Mouse (Mus musculus) heart, embryonic 12.5 days (tissue): ENCODE measurements around the gene Spem1. TPM values are rescaled to one million over a fixed set of nuclear protein-coding genes. Genes with fewer than 3 reads are reported as not detected.
A peak's percentile ranks its signal among the peaks of the same experiment; 100 is the strongest.

Experiments used
- ATAC-seq: fragments of 200-750 bp; cut with Nextera tagmentation; 2 replicates; pipeline ENCODE4 v1.8.0; 2017; ENCODE audit warnings: moderate TSS enrichment, moderate library complexity; ENCODE audit not compliant: insufficient number of reproducible peaks, low FRiP score
- H3K27ac ChIP-seq: fragments of 300-500 bp; sonication (generic); 2 replicates; pipeline ENCODE4 v1.5.1; 2016; ENCODE audit warnings: mild to moderate bottlenecking, moderate library complexity; ENCODE audit not compliant: poor library complexity, severe bottlenecking
- H3K27me3 ChIP-seq: fragments of 300-500 bp; sonication (generic); replicated peaks from 2 replicates; pipeline ENCODE4 v1.6.1; 2016; ENCODE audit warnings: mild to moderate bottlenecking, moderate library complexity
- H3K36me3 ChIP-seq: fragments of 300-500 bp; sonication (generic); 2 replicates; pipeline ENCODE4 v1.6.1; 2016; ENCODE audit warnings: mild to moderate bottlenecking, moderate library complexity
- H3K4me1 ChIP-seq: fragments of 300-500 bp; sonication (generic); replicated peaks from 2 replicates; pipeline ENCODE4 v1.6.1; 2016; ENCODE audit warnings: mild to moderate bottlenecking
- H3K4me2 ChIP-seq: fragments of 300-500 bp; sonication (generic); 2 replicates; pipeline ENCODE4 v1.6.1; 2016; ENCODE audit warnings: mild to moderate bottlenecking, moderate library complexity
- H3K4me3 ChIP-seq: fragments of 300-500 bp; sonication (generic); 2 replicates; pipeline ENCODE4 v1.5.1; 2016; ENCODE audit warnings: mild to moderate bottlenecking
- H3K9ac ChIP-seq: fragments of 300-500 bp; sonication (generic); 2 replicates; pipeline ENCODE4 v1.6.1; 2016; ENCODE audit warnings: mild to moderate bottlenecking, moderate library complexity
- H3K9me3 ChIP-seq: fragments of 300-500 bp; sonication (generic); replicated peaks from 2 replicates; pipeline ENCODE4 v1.6.1; 2016; ENCODE audit warnings: mild to moderate bottlenecking, moderate library complexity
- WGBS: fragments of 180-500 bp; shearing (Covaris S2); methylation state at CpG from one replicate; pipeline ENCODE4 v1.1.7; 2016; 5-methylcytosine and 5-hydroxymethylcytosine counted together
- polyA plus RNA-seq: library from polyadenylated mRNA; unstranded; fragments of >200 nt; fragmentation: Nextera tagmentation; extraction: Ambion mirVana; gene quantifications from 2 replicates; pipeline ENCODE4 v1.2.1, GENCODE M21; 2016

The Spem1 gene
- polyA plus RNA-seq, 1 experiment from 2014 or later: not detected

DNA sequence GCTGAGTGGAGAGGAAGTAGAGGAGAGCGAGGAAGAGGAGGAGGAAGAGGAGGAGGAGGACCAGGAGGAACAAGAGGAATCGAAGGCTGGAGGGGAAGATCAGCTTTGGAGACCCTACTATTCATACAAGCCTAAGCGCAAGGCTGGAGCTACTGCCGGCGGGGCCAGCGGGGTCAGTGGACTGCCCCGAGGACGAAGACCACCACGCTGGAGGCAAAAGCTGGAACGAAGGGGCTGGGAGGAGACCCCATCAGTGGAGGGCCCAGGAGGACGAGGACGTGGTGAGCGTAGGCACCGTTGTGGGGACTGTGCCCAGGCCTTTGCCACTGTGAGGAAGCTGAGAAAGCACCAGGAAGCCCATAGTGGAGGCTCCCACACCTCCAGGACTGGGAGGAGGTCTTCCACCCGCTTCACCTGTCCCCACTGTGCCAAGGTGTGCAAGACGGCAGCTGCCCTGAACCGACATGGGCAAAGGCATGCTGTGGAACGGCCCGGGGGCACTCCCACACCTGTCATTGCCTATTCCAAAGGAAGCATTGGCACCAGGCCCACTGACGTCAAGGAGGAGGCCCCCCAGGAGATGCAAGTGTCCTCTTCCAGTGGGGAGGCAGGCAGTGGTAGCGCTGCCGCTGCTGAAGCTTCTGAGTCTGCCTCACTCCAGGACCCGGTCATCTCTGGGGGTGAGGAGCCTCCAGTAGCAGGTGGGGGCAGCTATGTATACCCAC lies 43.6 kb downstream of the Spem1 start:
- 66% methylated on average over 23 of the region's 23 CpGs for WGBS
- peaks cover 21% of the 10 kb centered on the region for H3K4me1 ChIP-seq
- no peaks in the 10 kb centered on the region for H3K9me3 ChIP-seq
- no peak overlapping the region for H3K27ac ChIP-seq
- no peak; the same call in 1 of the 2 replicates for ATAC-seq
- no peak overlapping the region for H3K4me3 ChIP-seq
- H3K4me2 ChIP-seq: no peak overlapping the region
- peaks cover 21% of the 10 kb centered on the region for H3K27me3 ChIP-seq
- peaks cover 34% of the 10 kb centered on the region for H3K36me3 ChIP-seq
- no peak overlapping the region for H3K9ac ChIP-seq

GRCm38 (mm10) chr11:69777504-69778257 lies 44.3 kb downstream of the Spem1 start:
- peaks cover 21% of the 10 kb centered on the region for H3K4me1 ChIP-seq
- no peak overlapping the region for H3K4me3 ChIP-seq
- ATAC-seq: no peak; the same call in 1 of the 2 replicates
- peaks cover 34% of the 10 kb centered on the region for H3K36me3 ChIP-seq
- H3K4me2 ChIP-seq: no peak overlapping the region
- no peak overlapping the region for H3K27ac ChIP-seq
- 53% methylated on average over 26 of the region's 26 CpGs for WGBS
- H3K9ac ChIP-seq: no peak overlapping the region
- H3K27me3 ChIP-seq: peaks cover 21% of the 10 kb centered on the region
- no peaks in the 10 kb centered on the region for H3K9me3 ChIP-seq

DNA sequence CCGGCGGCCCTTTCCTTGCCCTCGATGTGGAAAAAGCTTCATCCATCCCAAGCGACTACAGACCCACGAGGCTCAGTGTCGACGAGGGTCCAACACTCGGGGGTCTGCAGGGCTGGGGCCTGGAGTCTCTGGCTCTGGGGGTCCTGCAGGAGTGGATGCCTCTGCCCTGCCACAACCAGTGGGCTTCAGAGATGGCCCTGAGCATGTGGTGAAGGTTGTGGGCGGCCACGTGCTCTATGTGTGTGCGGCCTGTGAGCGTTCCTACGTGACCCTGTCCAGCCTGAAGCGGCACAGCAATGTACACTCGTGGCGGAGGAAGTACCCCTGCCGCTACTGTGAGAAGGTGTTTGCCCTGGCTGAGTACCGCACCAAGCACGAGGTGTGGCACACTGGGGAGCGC lies 45.5 kb downstream of the Spem1 start:
- H3K4me1 ChIP-seq: peaks cover 21% of the 10 kb centered on the region
- no peak overlapping the region for H3K4me3 ChIP-seq
- H3K9ac ChIP-seq: no peak overlapping the region
- ATAC-seq: no peak; the same call in 1 of the 2 replicates
- no peak overlapping the region for H3K4me2 ChIP-seq
- no peaks in the 10 kb centered on the region for H3K9me3 ChIP-seq
- no peak overlapping the region for H3K27ac ChIP-seq
- WGBS: 78% methylated on average over 20 of the region's 20 CpGs
- peaks cover 21% of the 10 kb centered on the region for H3K27me3 ChIP-seq
- H3K36me3 ChIP-seq: peaks cover 38% of the 10 kb centered on the region

DNA sequence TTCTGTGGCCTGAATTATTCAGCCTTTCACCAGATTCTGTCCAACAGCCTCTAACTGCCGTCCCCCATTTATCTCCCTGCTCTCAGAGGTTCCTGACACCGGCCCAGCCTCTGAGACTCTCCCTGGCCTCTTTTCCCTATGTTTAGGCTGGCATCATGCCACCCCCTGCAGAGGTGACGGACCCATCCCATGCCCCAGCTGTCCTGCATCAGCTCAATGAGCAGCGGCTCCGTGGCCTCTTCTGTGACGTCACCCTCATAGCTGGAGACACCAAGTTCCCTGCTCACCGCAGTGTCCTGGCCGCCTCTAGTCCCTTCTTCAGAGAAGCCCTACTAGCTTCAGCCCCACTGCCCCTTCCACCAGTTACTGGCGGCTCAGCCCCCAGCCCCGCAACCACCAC lies 46.3 kb downstream of the Spem1 start:
- no peak for ATAC-seq
- 65% methylated on average over 10 of the region's 10 CpGs for WGBS
- H3K9ac ChIP-seq: no peak overlapping the region

DNA sequence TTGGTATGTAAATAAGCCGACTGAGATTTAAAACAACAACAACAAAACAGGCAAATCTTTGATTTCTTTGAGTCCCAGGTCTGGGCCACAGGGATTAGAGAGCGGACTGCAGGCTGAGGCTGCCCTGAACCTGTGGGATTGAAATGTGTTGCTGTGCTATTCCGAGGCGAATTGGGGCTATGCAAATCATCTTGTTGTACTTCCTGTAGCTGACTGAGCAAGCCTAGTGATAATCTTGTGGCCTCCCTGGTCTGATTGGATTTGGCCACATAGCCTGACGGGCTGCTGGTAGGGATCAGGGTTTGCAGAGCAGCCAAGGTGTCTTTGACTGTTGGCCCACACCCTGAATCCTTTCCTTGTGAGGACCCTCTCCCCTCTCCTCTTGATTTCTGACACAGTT lies 47.0 kb downstream of the Spem1 start:
- Histone ChIP-seq H3K4me3 (no peak overlapping the region), H3K27ac (no peak overlapping the region), H3K36me3 (peaks cover 40% of the 10 kb centered on the region), H3K9ac (0 out of 2 replicates have a peak overlapping the region, but pooled peaks have one; percentile 1), H3K27me3 (peaks cover 18% of the 10 kb centered on the region), H3K9me3 (no peaks in the 10 kb centered on the region), H3K4me1 (peaks cover 21% of the 10 kb centered on the region), H3K4me2 (no peak overlapping the region)
- 49% methylated on average over 5 of the region's 5 CpGs for WGBS
- no peak for ATAC-seq

More for the DNA sequence above, 46.3 kb downstream of the Spem1 start:
- Histone ChIP-seq H3K27ac (no peak overlapping the region), H3K4me3 (no peak overlapping the region), H3K4me1 (peaks cover 21% of the 10 kb centered on the region), H3K36me3 (peaks cover 40% of the 10 kb centered on the region), H3K9me3 (no peaks in the 10 kb centered on the region), H3K27me3 (peaks cover 21% of the 10 kb centered on the region), H3K4me2 (no peak overlapping the region)

Other genes starting within 250 kb of the Spem1 start
- 18.7 and 19.5 TPM in 2 replicates for gene Wrap53, start 241.9 kb downstream of the Spem1 start, polyA plus RNA-seq
- gene Trp53, start 241.8 kb downstream of the Spem1 start, polyA plus RNA-seq: 76.0 and 79.1 TPM in 2 replicates
- 30.9 and 31.1 TPM in 2 replicates for gene Atp1b2, start 216.2 kb downstream of the Spem1 start, polyA plus RNA-seq
- 0.13 and 0.82 TPM in 2 replicates for gene Shbg, start 204.3 kb downstream of the Spem1 start, polyA plus RNA-seq
- gene Sat2, start 200.2 kb downstream of the Spem1 start, polyA plus RNA-seq: 16.5 and 17.4 TPM in 2 replicates
- 37.1 and 40.1 TPM in 2 replicates for gene Fxr2, start 189.2 kb downstream of the Spem1 start, polyA plus RNA-seq
- gene Sox15, start 166.9 kb downstream of the Spem1 start, polyA plus RNA-seq: not detected in 2 replicates
- gene Mpdu1, start 159.5 kb downstream of the Spem1 start, polyA plus RNA-seq: 48.6 and 53.8 TPM in 2 replicates
- 4.3 and 5.2 TPM in 2 replicates for gene Cd68, start 156.0 kb downstream of the Spem1 start, polyA plus RNA-seq
- gene Eif4a1, start 149.8 kb downstream of the Spem1 start, polyA plus RNA-seq: 404 and 420 TPM in 2 replicates
- gene Senp3, start 140.1 kb downstream of the Spem1 start, polyA plus RNA-seq: 74.3 and 83.0 TPM in 2 replicates
- 0.28 and 0.47 TPM in 2 replicates for gene Tnfsf13, start 136.4 kb downstream of the Spem1 start, polyA plus RNA-seq
- 5.6 and 6.9 TPM in 2 replicates for gene Tnfsf12, start 126.3 kb downstream of the Spem1 start, polyA plus RNA-seq
- 1.5 and 3.3 TPM in 2 replicates for gene Tnfsfm13, start 126.1 kb downstream of the Spem1 start, polyA plus RNA-seq
- 23.7 and 25.2 TPM in 2 replicates for gene Polr2a, start 63.5 kb downstream of the Spem1 start, polyA plus RNA-seq
- gene Slc35g3, start 60.2 kb downstream of the Spem1 start, polyA plus RNA-seq: 0.33 TPM in 2 replicates
- gene Zbtb4, start 56.3 kb downstream of the Spem1 start, polyA plus RNA-seq: 2.9 and 3.3 TPM in 2 replicates
- gene Chrnb1, start 26.2 kb downstream of the Spem1 start, polyA plus RNA-seq: 5.6 and 7.7 TPM in 2 replicates
- 2.3 and 2.4 TPM in 2 replicates for gene Fgf11, start 20.3 kb downstream of the Spem1 start, polyA plus RNA-seq
- 1.5 and 1.6 TPM in 2 replicates for gene Tmem102, start 16.6 kb downstream of the Spem1 start, polyA plus RNA-seq
- not detected in 2 replicates for gene Gm39566, start 6.9 kb downstream of the Spem1 start, polyA plus RNA-seq
- not detected in 2 replicates for gene Spem2, start 3.7 kb downstream of the Spem1 start, polyA plus RNA-seq
- gene Nlgn2, start 15.6 kb upstream of the Spem1 start, polyA plus RNA-seq: 1.8 and 2.3 TPM in 2 replicates
- gene Tmem256, start 16.3 kb upstream of the Spem1 start, polyA plus RNA-seq: 289 and 297 TPM in 2 replicates
- gene Plscr3, start 24.2 kb upstream of the Spem1 start, polyA plus RNA-seq: 77.9 and 82.3 TPM in 2 replicates
- 0.28 and 0.32 TPM in 2 replicates for gene Tnk1, start 36.5 kb upstream of the Spem1 start, polyA plus RNA-seq
- not detected in 2 replicates for gene Tmem95, start 55.8 kb upstream of the Spem1 start, polyA plus RNA-seq
- 4.1 and 4.5 TPM in 2 replicates for gene Kctd11, start 59.2 kb upstream of the Spem1 start, polyA plus RNA-seq
- 10.3 and 11.2 TPM in 2 replicates for gene Acap1, start 73.4 kb upstream of the Spem1 start, polyA plus RNA-seq
- 4.7 and 5.2 TPM in 2 replicates for gene 2810408A11Rik, start 78.8 kb upstream of the Spem1 start, polyA plus RNA-seq
- 7.6 and 9.2 TPM in 2 replicates for gene Neurl4, start 78.9 kb upstream of the Spem1 start, polyA plus RNA-seq
- gene Gps2, start 91.7 kb upstream of the Spem1 start, polyA plus RNA-seq: 49.2 and 50.6 TPM in 2 replicates
- gene Eif5a, start 99.8 kb upstream of the Spem1 start, polyA plus RNA-seq: 1,286 and 1,307 TPM in 2 replicates
- gene Ybx2, start 113.6 kb upstream of the Spem1 start, polyA plus RNA-seq: 2.0 and 2.6 TPM in 2 replicates
- gene Slc2a4, start 126.0 kb upstream of the Spem1 start, polyA plus RNA-seq: 25.9 and 28.8 TPM in 2 replicates
- gene Cldn7, start 142.6 kb upstream of the Spem1 start, polyA plus RNA-seq: 2.1 and 2.5 TPM in 2 replicates
- 23.6 and 24.5 TPM in 2 replicates for gene Ctdnep1, start 159.0 kb upstream of the Spem1 start, polyA plus RNA-seq
- 103 and 109 TPM in 2 replicates for gene Elp5, start 160.3 kb upstream of the Spem1 start, polyA plus RNA-seq
- gene Gabarap, start 169.0 kb upstream of the Spem1 start, polyA plus RNA-seq: 445 and 451 TPM in 2 replicates
- 51.0 and 54.1 TPM in 2 replicates for gene Phf23, start 173.6 kb upstream of the Spem1 start, polyA plus RNA-seq
- gene Dvl2, start 178.4 kb upstream of the Spem1 start, polyA plus RNA-seq: 25.8 and 26.1 TPM in 2 replicates
- 126 and 129 TPM in 2 replicates for gene Acadvl, start 193.2 kb upstream of the Spem1 start, polyA plus RNA-seq
- 4.2 and 6.0 TPM in 2 replicates for gene Dlg4, start 194.8 kb upstream of the Spem1 start, polyA plus RNA-seq
- gene Asgr1, start 231.9 kb upstream of the Spem1 start, polyA plus RNA-seq: 0.15 and 0.19 TPM in 2 replicates